Mouse (Mus musculus) sigmoid colon, adult 10 weeks (tissue): Measurements from ENCODE around the gene Olfr875. TPM values are rescaled to one million over a fixed set of nuclear protein-coding genes. Genes with fewer than 3 reads are reported as not detected.

Experiments
- polyA plus RNA-seq: library from polyadenylated mRNA; stranded (reverse); fragments of 350-450 nt; fragmentation: Illumina TruSeq; extraction: RNeasy Lipid Tissue Mini Kit (QIAGEN cat#74804); gene quantifications from one replicate; pipeline ENCODE4 v1.2.3, GENCODE M21; 2014; ENCODE audit warnings: low read depth, low replicate concordance

The Olfr875 gene
- polyA plus RNA-seq = not detected

GRCm38 (mm10) chr9:37771759-37772158 lies at the start of gene Olfr875:
Olfr875 (plus strand) TSS chr9:37771857.

GRCm38 (mm10) chr9:37744806-37745205 lies 26.9 kb upstream of the Olfr875 start, which contains the start of gene Olfr874:
Olfr874 (plus strand) TSS chr9:37745106.

GRCm38 (mm10) chr9:37802731-37803130 lies 31.1 kb downstream of the Olfr875 start, which contains the start of gene Olfr876:
Olfr876 (plus strand) TSS chr9:37803031.

Other genes starting within 250 kb of the Olfr875 start
- gene Esam, start 243.8 kb upstream of the Olfr875 start, polyA plus RNA-seq = 7.3 TPM
- 2.4 TPM for gene Vsig2, start 232.6 kb upstream of the Olfr875 start, polyA plus RNA-seq
- gene Nrgn, start 219.0 kb upstream of the Olfr875 start, polyA plus RNA-seq = 0.50 TPM
- gene Siae, start 216.2 kb upstream of the Olfr875 start, polyA plus RNA-seq = 29.7 TPM
- 9.0 TPM for gene Spa17, start 158.1 kb upstream of the Olfr875 start, polyA plus RNA-seq
- 44.5 TPM for gene Tbrg1, start 114.5 kb upstream of the Olfr875 start, polyA plus RNA-seq
- not detected for gene Panx3, start 102.6 kb upstream of the Olfr875 start, polyA plus RNA-seq
- gene Olfr160, start 55.6 kb upstream of the Olfr875 start, polyA plus RNA-seq = not detected
- not detected for gene Olfr874, start 26.8 kb upstream of the Olfr875 start, polyA plus RNA-seq
- gene Olfr876, start 31.2 kb downstream of the Olfr875 start, polyA plus RNA-seq = not detected
- not detected for gene Olfr877, start 82.4 kb downstream of the Olfr875 start, polyA plus RNA-seq
- gene Olfr145, start 124.9 kb downstream of the Olfr875 start, polyA plus RNA-seq = not detected
- gene Olfr878, start 146.0 kb downstream of the Olfr875 start, polyA plus RNA-seq = not detected
- not detected for gene Olfr881, start 220.0 kb downstream of the Olfr875 start, polyA plus RNA-seq